Mouse (Mus musculus) neural tube, embryonic 11.5 days (tissue): ENCODE data around the gene Dok3. TPM values are rescaled to one million over a fixed set of nuclear protein-coding genes. Genes with fewer than 3 reads are reported as not detected.
"Not testable (repeated sequence)": the region's sequence is repeated elsewhere in the genome, so short reads cannot be mapped to it uniquely, and the experiment has no call there.

Experiments
- ATAC-seq: fragments of 200-750 bp; cut with Nextera tagmentation; 2 replicates; pipeline ENCODE4 v1.8.0; 2017; ENCODE audit warnings: moderate number of reproducible peaks, mild to moderate bottlenecking, moderate TSS enrichment, moderate library complexity; ENCODE audit not compliant: insufficient read depth, low FRiP score, low TSS enrichment
- DNase-seq: peaks from one replicate; pipeline ENCODE4 v3.0.0-alpha.2; 2015; ENCODE audit warnings: low spot score
- H3K27ac ChIP-seq: fragments of 300-500 bp; sonication (generic); 2 replicates; pipeline ENCODE4 v1.5.1; 2014; ENCODE audit warnings: low read depth, mild to moderate bottlenecking, low read length
- H3K27me3 ChIP-seq: fragments of 300-500 bp; sonication (generic); 2 replicates; pipeline ENCODE4 v1.6.1; 2014; ENCODE audit warnings: mild to moderate bottlenecking, low read length, mixed read lengths; ENCODE audit not compliant: control insufficient read depth, insufficient read depth
- H3K36me3 ChIP-seq: fragments of 300-500 bp; sonication (generic); 2 replicates; pipeline ENCODE4 v1.6.1; 2014; ENCODE audit warnings: mild to moderate bottlenecking, low read length, moderate library complexity, mixed read lengths; ENCODE audit not compliant: control insufficient read depth, insufficient read depth
- H3K4me1 ChIP-seq: fragments of 300-500 bp; sonication (generic); 2 replicates; pipeline ENCODE4 v1.6.1; 2014; ENCODE audit warnings: low read length, mixed read lengths; ENCODE audit not compliant: control insufficient read depth, insufficient read depth
- H3K4me2 ChIP-seq: fragments of 300-500 bp; sonication (generic); 2 replicates; pipeline ENCODE4 v1.6.1; 2014; ENCODE audit warnings: low read depth, mild to moderate bottlenecking, moderate library complexity
- H3K4me3 ChIP-seq: fragments of 300-500 bp; sonication (generic); 2 replicates; pipeline ENCODE4 v1.5.1; 2014; ENCODE audit warnings: low read depth, low read length
- H3K9ac ChIP-seq: fragments of 300-500 bp; sonication (generic); 2 replicates; pipeline ENCODE4 v1.6.1; 2014; ENCODE audit warnings: mild to moderate bottlenecking, low read length
- H3K9me3 ChIP-seq: fragments of 300-500 bp; sonication (generic); 2 replicates; pipeline ENCODE4 v1.6.1; 2016; ENCODE audit warnings: low read length; ENCODE audit not compliant: control insufficient read depth
- WGBS: fragments of 180-500 bp; shearing (Covaris S2); extraction: QIAGEN DNeasy Blood & Tissue Kit; methylation state at CpG from one replicate; pipeline ENCODE4 v1.1.7; 2014; 5-methylcytosine and 5-hydroxymethylcytosine counted together
- polyA plus RNA-seq: library from polyadenylated mRNA; unstranded; fragments of >200 nt; fragmentation: Nextera tagmentation; extraction: Ambion mirVana; gene quantifications from 2 replicates; pipeline ENCODE4 v1.2.1, GENCODE M21; 2014

The Dok3 gene
- polyA plus RNA-seq, 1 experiment from 2014 or later: 2.6 TPM

DNA sequence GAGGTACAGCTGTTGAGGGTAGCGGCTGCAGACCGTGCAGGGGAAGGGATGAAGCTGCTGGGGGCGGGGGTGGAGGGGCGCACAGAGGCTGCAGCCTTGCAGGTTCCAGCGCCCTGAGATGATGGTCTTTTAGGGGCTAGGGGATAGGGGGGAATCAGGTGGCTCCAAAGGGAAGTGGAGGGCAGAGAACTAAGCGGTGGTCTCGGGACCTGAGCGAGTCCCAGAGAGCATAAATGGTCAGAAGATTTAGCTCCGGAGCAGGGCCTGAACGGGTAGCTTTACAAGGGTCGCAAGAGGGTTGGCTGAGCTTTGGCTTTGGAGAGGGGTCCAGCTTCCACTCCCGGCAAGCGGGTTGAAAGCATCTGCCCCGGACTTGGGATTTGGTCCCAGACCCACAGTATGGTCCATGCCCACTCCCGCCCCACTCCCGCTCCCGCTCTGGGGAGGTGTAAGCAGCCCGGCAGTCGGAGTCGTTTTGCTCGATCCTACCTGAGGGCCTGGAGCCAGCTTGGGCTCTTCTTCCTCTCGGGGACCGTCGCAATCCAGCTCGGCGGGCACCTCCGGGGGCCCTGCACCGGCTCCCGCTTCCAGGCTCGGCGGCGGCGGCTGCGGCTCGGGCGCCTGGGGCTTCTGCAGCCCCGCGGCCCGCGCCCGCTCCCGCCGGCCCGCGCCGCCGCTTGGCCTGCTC is 41.3 kb upstream of the Dok3 start:
- peak overlapping the region; percentile 96 for H3K4me3 ChIP-seq
- peak overlapping the region; percentile 88 for H3K27ac ChIP-seq
- peak; percentile 74 for ATAC-seq
- no peaks in the 10 kb centered on the region for H3K27me3 ChIP-seq
- peak overlapping the region; percentile 96 for H3K4me2 ChIP-seq
- peak overlapping the region; percentile 97 for H3K9ac ChIP-seq
- H3K36me3 ChIP-seq: peaks cover 2% of the 10 kb centered on the region; the same call in 1 of the 2 replicates
- peaks cover 11% of the 10 kb centered on the region for H3K4me1 ChIP-seq
- 0% methylated on average over 40 of the region's 47 CpGs for WGBS
- peak; percentile 41 for DNase-seq
- no peaks in the 10 kb centered on the region for H3K9me3 ChIP-seq

DNA sequence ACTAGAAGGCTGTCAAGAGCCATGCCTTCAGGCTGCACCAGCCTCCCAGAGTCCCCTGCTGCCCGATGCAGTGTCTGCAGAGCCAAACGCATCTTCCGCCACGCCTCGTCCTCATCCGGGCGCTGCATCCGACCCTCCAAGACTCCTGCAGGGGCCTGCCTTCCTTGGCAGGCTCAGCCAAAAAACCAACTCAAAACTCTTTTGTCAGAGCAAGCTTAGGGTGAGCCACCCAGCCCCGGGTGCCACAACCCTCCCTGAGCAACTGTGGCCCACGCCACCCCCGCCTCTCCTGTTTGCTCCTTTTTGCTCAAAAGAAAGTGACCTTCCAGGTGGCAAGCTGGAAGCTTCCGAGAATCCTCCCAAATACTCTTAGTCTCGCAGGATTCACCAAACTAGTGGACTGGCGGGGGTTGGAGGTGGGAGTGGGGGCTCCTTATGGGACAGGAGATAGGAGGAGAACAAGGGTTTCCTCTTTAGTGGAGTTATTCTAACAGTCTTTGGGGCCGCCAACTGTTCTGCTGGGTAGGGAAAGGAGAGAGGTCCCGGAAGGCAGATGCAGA is 40.7 kb upstream of the Dok3 start:
- 7% methylated on average over 16 of the region's 16 CpGs for WGBS
- Histone ChIP-seq H3K27ac (peak overlapping the region; percentile 88), H3K4me3 (peak overlapping the region; percentile 96), H3K36me3 (peaks cover 2% of the 10 kb centered on the region; the same call in 1 of the 2 replicates), H3K4me2 (peak overlapping the region; percentile 96), H3K9me3 (no peaks in the 10 kb centered on the region), H3K4me1 (peaks cover 11% of the 10 kb centered on the region), H3K9ac (peak overlapping the region; percentile 97), H3K27me3 (no peaks in the 10 kb centered on the region)
- no peak; the same call in 1 of the 2 replicates for ATAC-seq
- peak; percentile 31 for DNase-seq

DNA sequence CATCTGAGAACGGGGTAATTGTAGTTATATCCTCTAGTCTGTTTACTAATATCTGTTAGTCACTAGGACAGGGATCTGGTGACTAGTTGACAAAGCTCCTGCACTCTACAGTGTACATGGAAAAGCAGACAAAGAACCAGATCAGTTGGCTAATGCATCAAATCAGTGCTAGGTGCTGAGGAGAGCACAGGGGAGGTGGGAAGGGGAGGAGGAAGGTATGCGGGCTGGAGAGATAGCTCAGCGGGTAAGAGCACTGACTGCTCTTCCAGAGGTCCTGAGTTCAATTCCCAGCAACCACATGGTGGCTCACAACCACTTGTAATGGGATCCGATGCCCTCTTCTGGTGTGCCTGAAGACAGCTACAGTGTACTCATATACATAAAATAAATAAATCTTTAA is 39.4 kb upstream of the Dok3 start:
- H3K27ac ChIP-seq, H3K4me2 ChIP-seq, DNase-seq, H3K9me3 ChIP-seq, H3K27me3 ChIP-seq, H3K9ac ChIP-seq, H3K4me3 ChIP-seq, H3K36me3 ChIP-seq, ATAC-seq: not testable (repeated sequence)
- 95% methylated on average over 4 of the region's 4 CpGs for WGBS
- peaks cover 11% of the 10 kb centered on the region for H3K4me1 ChIP-seq

DNA sequence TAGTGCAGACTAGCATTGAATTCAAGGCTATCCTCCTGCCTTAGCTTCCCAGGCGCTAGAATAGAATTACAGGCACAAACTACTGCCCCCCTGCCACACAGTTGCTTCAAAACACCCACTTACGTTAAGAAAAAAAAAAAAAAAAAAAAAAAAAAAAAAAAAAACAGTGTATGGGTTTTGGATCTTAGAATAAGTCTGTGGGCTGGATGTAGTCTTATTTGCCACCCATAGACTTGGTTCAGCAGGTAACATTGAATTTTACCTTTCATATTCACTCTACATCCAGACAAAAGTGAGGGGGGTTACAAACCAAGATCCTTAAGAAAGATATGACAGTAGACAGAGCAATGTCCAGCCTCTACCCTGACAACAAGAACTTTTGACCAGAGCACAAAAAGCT is 38.9 kb upstream of the Dok3 start:
- no peak for DNase-seq
- no peak for ATAC-seq
- H3K9me3 ChIP-seq: no peaks in the 10 kb centered on the region
- H3K27ac ChIP-seq: no peak overlapping the region
- H3K4me3 ChIP-seq: no peak overlapping the region
- no peaks in the 10 kb centered on the region for H3K27me3 ChIP-seq
- 94% methylated on average over 2 of the region's 2 CpGs for WGBS
- no peak overlapping the region for H3K4me2 ChIP-seq
- peaks cover 11% of the 10 kb centered on the region for H3K4me1 ChIP-seq
- H3K36me3 ChIP-seq: peaks cover 2% of the 10 kb centered on the region; the same call in 1 of the 2 replicates
- no peak overlapping the region for H3K9ac ChIP-seq

DNA sequence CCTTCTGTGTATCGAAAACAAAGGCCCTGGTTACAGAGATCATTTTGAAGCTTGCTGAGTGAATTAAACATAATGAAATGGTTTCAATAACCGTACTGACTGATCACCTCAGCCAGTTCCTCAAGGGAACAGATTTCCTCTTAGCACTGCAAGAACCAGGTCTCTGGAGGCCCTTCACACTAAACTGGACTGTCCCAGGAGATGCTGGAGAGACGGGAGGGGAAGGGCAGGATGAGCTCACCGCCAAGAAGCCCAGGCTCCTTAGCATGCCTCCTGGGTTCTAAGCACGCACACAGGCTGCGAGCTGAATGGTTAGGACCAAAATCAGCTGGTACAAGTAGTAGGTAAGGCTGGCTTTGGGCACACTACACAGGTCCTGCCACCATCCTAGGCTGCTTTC is 37.9 kb upstream of the Dok3 start:
- Histone ChIP-seq H3K27ac (no peak overlapping the region), H3K27me3 (no peaks in the 10 kb centered on the region), H3K4me3 (no peak overlapping the region), H3K9me3 (no peaks in the 10 kb centered on the region), H3K36me3 (peaks cover 2% of the 10 kb centered on the region; the same call in 1 of the 2 replicates), H3K9ac (no peak overlapping the region), H3K4me2 (no peak overlapping the region), H3K4me1 (peaks cover 11% of the 10 kb centered on the region)
- DNase-seq (no peak), ATAC-seq (no peak)
- WGBS: 92% methylated on average over 6 of the region's 6 CpGs

DNA sequence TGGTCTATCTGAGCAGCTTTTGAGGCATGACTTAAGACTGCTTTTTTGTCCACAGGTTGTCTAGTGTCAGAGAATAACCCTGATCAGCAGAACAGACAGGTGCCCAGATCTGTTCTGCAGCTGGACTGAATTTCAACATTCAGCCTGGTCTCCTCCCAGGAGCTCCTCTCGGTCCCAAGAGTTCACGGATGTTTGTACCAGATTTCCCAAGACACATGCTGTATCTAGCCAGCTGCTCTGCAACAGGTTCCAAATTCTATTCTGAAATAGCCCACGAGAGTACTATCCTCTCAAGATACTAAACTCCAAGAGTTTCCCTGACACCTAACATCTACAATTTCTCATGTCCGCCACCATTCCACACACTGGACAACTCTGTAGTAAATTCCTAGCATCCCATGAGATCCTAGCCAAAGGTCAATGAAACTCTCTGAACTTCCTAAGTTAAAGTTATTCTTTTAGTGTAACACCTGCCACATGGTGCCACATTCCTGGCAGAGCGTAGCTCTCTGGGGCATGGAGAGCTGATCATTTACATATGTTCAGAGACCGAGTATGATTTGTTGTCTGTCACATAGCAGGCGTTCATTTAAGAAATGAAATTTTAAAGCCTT is 34.3 kb upstream of the Dok3 start:
- ATAC-seq: no peak
- Histone ChIP-seq H3K4me3 (no peak overlapping the region), H3K4me2 (no peak overlapping the region), H3K36me3 (peaks cover 2% of the 10 kb centered on the region; the same call in 1 of the 2 replicates), H3K9me3 (no peaks in the 10 kb centered on the region), H3K27ac (no peak overlapping the region), H3K9ac (no peak overlapping the region), H3K27me3 (no peaks in the 10 kb centered on the region), H3K4me1 (0 out of 2 replicates have a peak, but pooled peaks cover 1% of the 10 kb centered on the region)
- no peak for DNase-seq
- 79% methylated on average over 7 of the region's 7 CpGs for WGBS

DNA sequence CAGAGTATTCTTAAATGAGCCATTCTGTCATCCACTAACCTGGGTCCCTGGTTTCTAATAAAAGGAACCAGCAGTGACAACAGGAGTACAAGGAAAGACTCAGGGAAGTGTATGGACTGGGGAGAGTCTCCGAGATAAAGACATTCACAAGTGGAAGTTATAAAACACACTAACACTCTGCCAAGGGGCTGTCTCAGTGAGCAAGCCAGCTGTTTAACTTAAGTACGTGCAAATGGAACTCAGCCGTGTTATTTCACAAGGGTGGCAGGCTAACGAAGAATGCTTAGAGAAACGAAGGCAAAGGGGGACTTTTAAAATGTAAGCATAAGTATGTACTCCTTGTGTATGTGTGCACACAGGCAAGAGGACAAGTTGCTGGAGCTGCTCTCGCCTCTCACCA is 28.4 kb upstream of the Dok3 start:
- no peak for ATAC-seq
- no peak overlapping the region for H3K4me3 ChIP-seq
- no peaks in the 10 kb centered on the region for H3K9me3 ChIP-seq
- DNase-seq: no peak
- H3K9ac ChIP-seq: no peak overlapping the region
- peaks cover 8% of the 10 kb centered on the region for H3K36me3 ChIP-seq
- no peaks in the 10 kb centered on the region for H3K4me1 ChIP-seq
- no peak overlapping the region for H3K27ac ChIP-seq
- 83% methylated on average over 6 of the region's 6 CpGs for WGBS
- H3K27me3 ChIP-seq: no peaks in the 10 kb centered on the region
- no peak overlapping the region for H3K4me2 ChIP-seq

DNA sequence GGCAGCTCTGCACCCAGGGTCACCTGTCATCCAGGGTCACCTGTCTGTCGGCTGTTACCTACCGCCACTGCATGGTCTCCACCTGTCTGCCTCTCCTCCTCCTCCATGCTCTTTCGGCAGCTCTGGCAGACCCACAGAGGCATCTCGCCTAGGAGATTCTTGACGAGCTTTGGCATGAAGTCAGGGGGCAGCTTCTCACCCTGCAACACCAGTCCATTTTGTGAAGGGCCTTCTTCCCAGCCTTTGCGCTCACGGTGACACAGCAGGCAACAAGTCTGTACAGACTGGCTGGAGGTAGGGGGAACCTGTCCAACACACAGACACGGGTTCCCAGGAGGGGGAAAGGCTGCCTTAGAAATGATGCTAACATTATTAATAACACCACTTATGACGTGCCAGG is 26.8 kb upstream of the Dok3 start:
- Histone ChIP-seq H3K4me3 (no peak overlapping the region), H3K27me3 (no peaks in the 10 kb centered on the region), H3K36me3 (peaks cover 8% of the 10 kb centered on the region), H3K4me2 (no peak overlapping the region), H3K9ac (no peak overlapping the region), H3K9me3 (no peaks in the 10 kb centered on the region), H3K4me1 (no peaks in the 10 kb centered on the region), H3K27ac (no peak overlapping the region)
- DNase-seq (no peak), ATAC-seq (no peak)
- WGBS: 95% methylated on average over 9 of the region's 9 CpGs

DNA sequence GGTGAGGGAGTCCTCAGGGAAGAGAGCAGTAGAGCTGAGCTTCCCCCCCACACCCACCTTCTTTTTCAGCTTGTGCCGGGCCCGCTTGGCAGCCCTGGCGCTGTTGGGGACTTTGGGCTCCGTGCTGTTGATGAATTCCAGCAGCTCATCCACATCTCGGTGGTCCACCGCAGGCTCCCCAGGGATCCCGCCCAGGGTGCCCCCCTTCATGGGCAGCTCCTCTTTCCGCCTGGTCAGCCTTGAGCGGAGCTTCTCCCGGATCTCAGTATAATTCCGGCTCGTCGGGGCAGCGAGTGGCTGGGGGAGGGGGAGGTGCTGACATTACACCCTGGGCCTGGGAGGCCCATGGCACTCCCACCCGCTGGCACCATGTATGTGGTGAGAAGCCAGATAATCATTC is 20.0 kb upstream of the Dok3 start:
- no peak for DNase-seq
- no peak for ATAC-seq
- Histone ChIP-seq H3K4me1 (no peaks in the 10 kb centered on the region), H3K27me3 (no peaks in the 10 kb centered on the region), H3K9me3 (no peaks in the 10 kb centered on the region), H3K9ac (no peak overlapping the region), H3K27ac (no peak overlapping the region), H3K4me3 (no peak overlapping the region), H3K36me3 (peaks cover 17% of the 10 kb centered on the region), H3K4me2 (no peak overlapping the region)
- 92% methylated on average over 15 of the region's 15 CpGs for WGBS
